Mouse (Mus musculus) T-cell, adult 2 months (primary cell): ENCODE results near the gene Mcur1.

Experiments
- DNase-seq: peaks from one replicate; pipeline ENCODE4 v3.0.0; 2022; ENCODE audit warnings: low spot score

The Mcur1 gene

GRCm38 (mm10) chr13:43559711-43560457 lies at the start of gene Mcur1:
Gene Mcur1 (minus strand): TSS chr13:43560191.
- DNase-seq, result peak; percentile 89

- no peak for DNase-seq
Observed at GRCm38 (mm10) chr13:43608854-43609253, 48.9 kb upstream of the Mcur1 start.

- DNase-seq, result no peak
Observed at GRCm38 (mm10) chr13:43603042-43603441, 43.1 kb upstream of the Mcur1 start.

- no peak for DNase-seq
Observed at GRCm38 (mm10) chr13:43602440-43602839, 42.4 kb upstream of the Mcur1 start.

GRCm38 (mm10) chr13:43600967-43601366 lies 41.0 kb upstream of the Mcur1 start:
- DNase-seq, result no peak

- peak; percentile 50 for DNase-seq
Observed at GRCm38 (mm10) chr13:43595896-43596295, 35.9 kb upstream of the Mcur1 start.

GRCm38 (mm10) chr13:43592681-43593068 lies 32.7 kb upstream of the Mcur1 start:
- no peak for DNase-seq

GRCm38 (mm10) chr13:43591828-43592680 lies 32.1 kb upstream of the Mcur1 start:
- DNase-seq, result no peak

- DNase-seq, result no peak
Observed at GRCm38 (mm10) chr13:43587844-43588840, 28.2 kb upstream of the Mcur1 start.

GRCm38 (mm10) chr13:43586966-43587365 lies 27.0 kb upstream of the Mcur1 start:
- DNase-seq, result no peak

- no peak for DNase-seq
Observed at GRCm38 (mm10) chr13:43585335-43585734, 25.3 kb upstream of the Mcur1 start.

GRCm38 (mm10) chr13:43583504-43583903 lies 23.5 kb upstream of the Mcur1 start:
- no peak for DNase-seq

- DNase-seq, result no peak
Observed at GRCm38 (mm10) chr13:43582961-43583360, 23.0 kb upstream of the Mcur1 start.

GRCm38 (mm10) chr13:43580661-43581060 lies 20.7 kb upstream of the Mcur1 start:
- DNase-seq, result no peak

- DNase-seq, result peak; percentile 10
Observed at GRCm38 (mm10) chr13:43579740-43580139, 19.7 kb upstream of the Mcur1 start.

GRCm38 (mm10) chr13:43577766-43578165 lies 17.8 kb upstream of the Mcur1 start:
- DNase-seq, result no peak

- peak; percentile 23 for DNase-seq
Observed at GRCm38 (mm10) chr13:43577254-43577653, 17.3 kb upstream of the Mcur1 start.

GRCm38 (mm10) chr13:43575431-43575830 lies 15.4 kb upstream of the Mcur1 start:
- no peak for DNase-seq

- no peak for DNase-seq
Observed at GRCm38 (mm10) chr13:43573979-43574378, 14.0 kb upstream of the Mcur1 start.

- no peak for DNase-seq
Observed at GRCm38 (mm10) chr13:43567141-43567891, 7.3 kb upstream of the Mcur1 start.

GRCm38 (mm10) chr13:43566184-43566583 lies 6.2 kb upstream of the Mcur1 start:
- no peak for DNase-seq
